Mouse (Mus musculus): ENCODE data around the gene Atg10. TPM values are rescaled to one million over a fixed set of nuclear protein-coding genes. Genes with fewer than 3 reads are reported as not detected.

Gene Atg10
- polyA plus RNA-seq (2012; ENCODE audit: low replicate concordance): 0.24 TPM in 1 of 2 replicates, not detected in the other

GRCm38 (mm10) chr13:91223587-91224437 lies at the start of gene Atg10:
Atg10 (minus strand) TSS chr13:91223968.

GRCm38 (mm10) chr13:90922751-90923612 lies 300.8 kb downstream of the Atg10 start, which contains the start of gene Rps23:
Rps23 (plus strand) TSS chr13:90922958.

GRCm38 (mm10) chr13:90905176-90905575 lies 318.6 kb downstream of the Atg10 start, which contains the start of gene Atp6ap1l:
Atp6ap1l (minus strand) TSS chr13:90905355.

Other genes with a start within 250 kb of the Atg10 start
- gene Ssbp2, start 236.3 kb upstream of the Atg10 start, polyA plus RNA-seq (2012; ENCODE audit: low replicate concordance): 1.7 and 10.4 TPM in 2 replicates